Comparison of ENCODE assay signal across 27 mouse cellular contexts in genomic region chr2:104716279-104716678, GRCm38 (mm10). TPM values are rescaled to one million over a fixed set of nuclear protein-coding genes. Genes with fewer than 3 reads are reported as not detected.
DNase-seq lines count a peak whose midpoint lies in the region; ATAC-seq and TF ChIP-seq lines count a peak whose summit lies in the region.
"Had no signal": no experiment of that assay in that cellular context is flagged by ENCODE, and none has a peak within 500 bp of the region (broad histone marks: within the 10 kb centered on the region; RNA-seq: fewer than 3 reads in every experiment).

Gene Pin1rt1, minus strand, starts transcription at chr2:104716379.

- H3K4me1 ChIP-seq in limb, embryonic 15.5 days, result peaks cover 9% of the 10 kb centered on the region; the same call in 1 of the 2 replicates
- H3K4me1 ChIP-seq in limb, embryonic 10.5 days, result peaks cover 13% of the 10 kb centered on the region; the same call in 1 of the 2 replicates
- H3K4me1 ChIP-seq in megakaryocyte, embryonic 14.5 days, result peaks cover 43% of the 10 kb centered on the region
- peaks cover 13% of the 10 kb centered on the region for H3K4me1 ChIP-seq in testis, adult 2 months (ENCODE audit: control insufficient read depth, insufficient read depth, low read length)

- no peak within 1 kb of the TSS for H3K4me3 ChIP-seq in limb, embryonic 15.5 days
- H3K4me3 ChIP-seq in limb, embryonic 10.5 days, result no peak within 1 kb of the TSS
- peak within 1 kb of the TSS; percentile 34 for H3K4me3 ChIP-seq in megakaryocyte, embryonic 14.5 days (replicated peaks)
- H3K4me3 ChIP-seq in testis, adult 2 months (ENCODE audit: control insufficient read depth, low read depth, low read length), result peak within 1 kb of the TSS; percentile 68

- H3K36me3 ChIP-seq in limb, embryonic 15.5 days, result no peaks in the 10 kb centered on the region
- no peaks in the 10 kb centered on the region for H3K36me3 ChIP-seq in limb, embryonic 10.5 days
- H3K36me3 ChIP-seq in megakaryocyte, embryonic 14.5 days (replicated peaks; ENCODE audit: low read length), result peaks cover 2% of the 10 kb centered on the region
- H3K36me3 ChIP-seq in testis, adult 2 months (ENCODE audit: control insufficient read depth, insufficient read depth, low read length), result no peaks in the 10 kb centered on the region
- H3K36me3 ChIP-seq: G1E had no signal

- H3K4me2 ChIP-seq in limb, embryonic 15.5 days, result no peak within 1 kb of the TSS

- no peak within 1 kb of the TSS for H3K9ac ChIP-seq in limb, embryonic 15.5 days

- TF ChIP-seq CTCF in testis, adult 2 months (IDR thresholded peaks at IDR 0.05; ENCODE audit: control insufficient read depth, insufficient read depth, insufficient replicate concordance, low read depth, low read length), result no peak

- WGBS in limb, embryonic 15.5 days, result 84% methylated on average over 4 of the region's 4 CpGs
- WGBS in limb, embryonic 10.5 days, result 93% methylated on average over 4 of the region's 4 CpGs

- ATAC-seq in limb, embryonic 15.5 days (ENCODE audit: insufficient number of reproducible peaks, low FRiP score, low TSS enrichment, low read depth), result no peak
- no peak for ATAC-seq in megakaryocyte, adult 5-6 weeks (ENCODE audit: poor library complexity, severe bottlenecking)
- ATAC-seq: activated CD4-positive, CD25-positive, alpha-beta regulatory T cell, adult 4 months; CD4-positive, CD25-positive, alpha-beta regulatory T cell, adult 4 months; Patski had no signal

- H3K27ac ChIP-seq in limb, embryonic 15.5 days, result 0 out of 2 replicates have a peak within 1 kb of the TSS, but pooled peaks have one; percentile 11
- no peak within 1 kb of the TSS for H3K27ac ChIP-seq in limb, embryonic 10.5 days
- peak within 1 kb of the TSS; percentile 63; the same call in 1 of the 2 replicates for H3K27ac ChIP-seq in testis, adult 2 months (ENCODE audit: control insufficient read depth, insufficient read depth, low read depth, low read length)

- H3K27me3 ChIP-seq in limb, embryonic 15.5 days, result peaks cover 7% of the 10 kb centered on the region; the same call in 1 of the 2 replicates
- H3K27me3 ChIP-seq in limb, embryonic 10.5 days (ENCODE audit: low read depth, poor library complexity, severe bottlenecking), result peaks cover 15% of the 10 kb centered on the region
- no peaks in the 10 kb centered on the region for H3K27me3 ChIP-seq in megakaryocyte, embryonic 14.5 days (replicated peaks)
- no peaks in the 10 kb centered on the region for H3K27me3 ChIP-seq in testis, adult 2 months (ENCODE audit: control insufficient read depth, insufficient read depth, low read length)
- H3K27me3 ChIP-seq: CH12.LX, Patski had no signal

- H3K9me3 ChIP-seq in limb, embryonic 15.5 days, result no peaks in the 10 kb centered on the region
- H3K9me3 ChIP-seq in limb, embryonic 10.5 days (replicated peaks), result no peaks in the 10 kb centered on the region
- H3K9me3 ChIP-seq in megakaryocyte, embryonic 14.5 days, result no peaks in the 10 kb centered on the region
- H3K9me3 ChIP-seq: G1E had no signal

- no peak for TF ChIP-seq POLR2A in testis, adult 2 months (IDR thresholded peaks at IDR 0.05; ENCODE audit: control insufficient read depth, low read depth, low read length)

- no peak for DNase-seq in limb, embryonic 10.5 days (ENCODE audit: low spot score)
- no peak for DNase-seq in testis, postnatal 14 days (ENCODE audit: low spot score)
- DNase-seq: adrenal gland, adult 2 months; adrenal gland, adult 8-10 months; adrenal gland, postnatal 10 days; adrenal gland, postnatal 14 days; adrenal gland, postnatal 25 days; adrenal gland, postnatal 36 days; B cell, adult 2 months; cerebellum, adult 11 months; cerebellum, adult 11-12 months; cerebellum, adult 18-20 months had no signal

RNA-seq across cellular contexts. Expression of gene Pin1rt1, which starts in this region (rescaled TPM):
- polyA plus RNA-seq in limb, embryonic 15.5 days (2015; fragmentation: Nextera tagmentation; extraction: Ambion mirVana), result 0.20 TPM in 1 of 2 replicates, not detected in the other
- 0.13 TPM in 1 of 2 replicates, not detected in the other for polyA plus RNA-seq in limb, embryonic 10.5 days (2016; fragmentation: Nextera tagmentation; extraction: Ambion mirVana)
- polyA plus RNA-seq in megakaryocyte, embryonic 14.5 days (2012; ENCODE audit: insufficient read depth, low replicate concordance), result 0.20 TPM in 1 of 2 replicates, not detected in the other
- total RNA-seq in megakaryocyte, adult 5-6 weeks (2015), result not detected in 2 replicates
- total RNA-seq in megakaryocyte, adult 5-6 weeks (2017), result not detected in 2 replicates
- polyA plus RNA-seq in testis, adult 2 months (2012; rRNA removed), result 3.5 and 4.9 TPM in 2 replicates
- total RNA-seq: adrenal gland, adult 18-20 months; adrenal gland, adult 2 months; adrenal gland, adult 8-10 months; adrenal gland, postnatal 10 days; adrenal gland, postnatal 14 days; adrenal gland, postnatal 25 days; adrenal gland, postnatal 36 days; adrenal gland, postnatal 4 days; CH12.LX; ES-E14; G1E; MEL had no signal
- polyA plus RNA-seq: activated CD4-positive, CD25-positive, alpha-beta regulatory T cell, adult 4 months; adrenal gland, adult 2 months; brain, embryonic 14.5 days; C2C12; CD4-positive, CD25-positive, alpha-beta regulatory T cell, adult 4 months; G1E had no signal

Comparison
In these comparisons a context has a peak if more than half of its experiments do, and no peak if none do; other contexts are left out.
1. H3K4me3 ChIP-seq: peak in megakaryocyte, embryonic 14.5 days (single experiment) and testis, adult 2 months (single experiment); none in limb, embryonic 15.5 days (single experiment) and limb, embryonic 10.5 days (single experiment).